Mouse (Mus musculus) testis, adult 2 months (tissue): Measurements from ENCODE around the gene Chil1. TPM values are rescaled to one million over a fixed set of nuclear protein-coding genes. Genes with fewer than 3 reads are reported as not detected.

Experiments used
- H3K27ac ChIP-seq: fragments of 200-500 bp; 2 replicates; pipeline ENCODE4 v1.5.1; 2012; ENCODE audit warnings: low read depth, low read length; ENCODE audit not compliant: control insufficient read depth, insufficient read depth
- H3K27me3 ChIP-seq: fragments of 200-500 bp; 2 replicates; pipeline ENCODE4 v1.6.1; 2012; ENCODE audit warnings: mild to moderate bottlenecking, low read length, moderate library complexity; ENCODE audit not compliant: control insufficient read depth, insufficient read depth
- H3K36me3 ChIP-seq: fragments of 200-500 bp; 2 replicates; pipeline ENCODE4 v1.6.1; 2012; ENCODE audit warnings: mild to moderate bottlenecking, low read length; ENCODE audit not compliant: control insufficient read depth, insufficient read depth
- H3K4me1 ChIP-seq: fragments of 200-500 bp; 2 replicates; pipeline ENCODE4 v1.6.1; 2012; ENCODE audit warnings: low read length; ENCODE audit not compliant: control insufficient read depth, insufficient read depth
- H3K4me3 ChIP-seq: fragments of 200-500 bp; 2 replicates; pipeline ENCODE4 v1.5.1; 2012; ENCODE audit warnings: low read depth, mild to moderate bottlenecking, low read length, moderate library complexity, mixed read lengths; ENCODE audit not compliant: control insufficient read depth
- CTCF ChIP-seq: fragments of 200-500 bp; IDR thresholded peaks from 2 replicates; pipeline ENCODE4 v1.5.1; 2012; ENCODE audit warnings: low read depth, mild to moderate bottlenecking, inconsistent platforms, low read length, moderate library complexity; ENCODE audit not compliant: control insufficient read depth, insufficient read depth, insufficient replicate concordance
- POLR2A ChIP-seq: fragments of 200-500 bp; IDR thresholded peaks from 2 replicates; pipeline ENCODE4 v1.6.1; 2012; ENCODE audit warnings: low read depth, mild to moderate bottlenecking, inconsistent platforms, low read length, moderate library complexity; ENCODE audit not compliant: control insufficient read depth
- polyA plus RNA-seq: library from polyadenylated mRNA; depleted of rRNA; stranded (reverse); fragments of >200 nt; gene quantifications from 2 replicates; pipeline ENCODE4 v1.2.3, GENCODE M21; 2012

Chil1 gene
- polyA plus RNA-seq, 1 experiment = 0.05 TPM

DNA sequence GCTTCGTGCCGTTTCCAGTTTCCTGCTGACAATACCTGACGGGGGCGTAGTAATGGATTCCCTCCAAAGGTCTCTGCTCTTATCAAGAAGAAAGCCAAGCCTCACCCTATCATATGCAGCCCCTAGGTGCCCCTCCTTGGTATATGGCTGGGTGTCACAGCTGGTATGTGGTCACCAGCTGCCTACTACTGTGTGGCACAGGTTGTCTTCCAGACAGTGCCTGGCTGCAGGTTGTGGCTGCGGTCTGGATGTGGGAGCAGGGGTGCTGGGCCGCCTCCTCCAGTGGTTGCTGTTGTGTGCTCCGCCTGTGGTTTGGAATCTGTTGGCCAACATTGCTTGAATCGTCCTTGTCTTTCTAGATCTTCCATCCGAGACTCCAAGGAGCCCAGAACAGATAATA lies 31.2 kb upstream of the Chil1 start:
- no peaks in the 10 kb centered on the region for H3K36me3 ChIP-seq
- TF ChIP-seq CTCF = no peak
- TF ChIP-seq POLR2A = no peak
- H3K27me3 ChIP-seq = no peaks in the 10 kb centered on the region
- H3K4me1 ChIP-seq = no peaks in the 10 kb centered on the region
- no peak overlapping the region for H3K4me3 ChIP-seq
- H3K27ac ChIP-seq = no peak overlapping the region

DNA sequence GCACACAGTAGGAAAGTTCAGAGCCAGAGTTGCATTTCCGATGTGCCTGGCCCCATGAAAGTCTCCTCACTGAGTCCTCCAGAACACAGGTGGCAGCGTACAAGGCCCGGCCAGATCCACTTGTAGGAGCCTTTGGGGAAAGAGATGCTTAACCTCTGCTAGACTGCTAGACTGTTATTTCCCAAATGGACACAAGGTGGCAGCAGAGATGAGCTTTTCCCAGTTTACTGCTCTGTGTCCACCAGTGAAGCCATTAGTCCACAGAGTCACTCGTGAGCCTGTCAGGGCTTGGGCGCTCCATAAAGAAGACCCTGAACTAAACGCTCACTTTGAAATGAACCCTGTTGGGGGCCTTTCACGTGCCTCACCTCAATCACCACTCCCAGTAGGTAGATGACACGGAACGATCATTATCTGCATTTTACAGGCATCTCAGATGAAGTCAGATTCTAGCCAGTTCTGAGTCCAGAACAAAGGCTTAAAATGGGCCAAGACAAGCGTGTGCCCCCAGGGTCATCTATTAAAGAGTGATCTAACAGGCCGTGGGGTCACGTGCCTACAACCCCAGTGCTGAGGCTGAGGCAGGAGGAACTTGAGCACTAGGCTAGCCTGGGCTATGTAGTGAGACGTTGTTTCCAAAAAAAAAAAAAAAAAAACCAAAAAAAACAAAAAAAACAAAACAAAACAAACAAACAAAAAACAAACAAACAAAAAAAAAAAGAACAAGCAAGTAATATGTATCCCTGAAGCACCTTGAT lies 30.1 kb upstream of the Chil1 start:
- Histone ChIP-seq H3K36me3 (no peaks in the 10 kb centered on the region), H3K27me3 (no peaks in the 10 kb centered on the region), H3K4me1 (no peaks in the 10 kb centered on the region), H3K4me3 (no peak overlapping the region), H3K27ac (no peak overlapping the region)
- TF ChIP-seq POLR2A = no peak
- TF ChIP-seq CTCF = peak; percentile 70; the same call in 1 of the 2 replicates

DNA sequence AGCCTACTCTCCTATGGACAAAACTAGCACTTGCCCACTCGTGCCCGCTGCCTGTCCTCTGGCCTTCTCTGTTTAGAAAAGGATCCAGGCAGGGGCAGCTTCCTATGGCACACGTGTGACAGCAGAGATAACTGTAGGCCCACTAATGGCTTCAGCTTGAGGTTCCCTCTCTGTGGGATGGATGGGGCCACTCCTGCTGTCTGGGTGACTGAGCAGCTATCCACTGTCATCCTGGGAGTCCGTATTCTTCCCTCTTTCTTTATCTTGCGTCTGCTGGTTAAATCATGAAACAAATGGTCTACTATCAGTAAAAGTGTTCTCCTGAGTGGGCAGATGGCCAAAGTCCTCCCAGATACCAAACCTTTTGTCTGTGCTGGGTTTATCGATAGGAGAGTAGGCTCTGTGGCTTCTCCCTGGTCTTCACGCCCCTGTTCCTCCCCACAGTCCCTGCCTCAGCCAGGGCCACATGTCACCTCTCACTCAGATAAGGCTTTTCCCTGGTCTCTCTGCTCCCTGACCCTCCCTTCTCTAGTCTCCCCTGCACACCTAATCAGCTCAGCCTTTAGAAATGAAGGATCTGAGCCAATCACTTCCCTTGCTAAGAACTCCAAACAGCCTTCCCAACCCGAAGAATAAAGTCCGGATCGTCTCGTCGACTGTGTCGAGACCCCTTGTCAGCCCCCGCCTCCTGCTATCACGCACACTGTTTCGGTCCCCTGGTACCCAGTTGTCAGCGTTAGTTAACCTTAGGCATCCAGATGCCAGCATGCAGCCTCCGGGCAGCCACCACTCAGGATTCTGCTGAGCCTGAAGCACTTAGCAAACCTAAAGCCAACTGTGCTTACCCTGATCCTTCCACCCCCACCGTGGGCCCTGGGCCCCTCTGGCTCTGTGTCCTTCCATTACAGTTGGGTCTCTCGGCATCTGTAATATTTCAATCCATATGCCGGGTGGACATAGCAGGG lies 29.1 kb upstream of the Chil1 start:
- Histone ChIP-seq H3K27me3 (no peaks in the 10 kb centered on the region), H3K4me1 (no peaks in the 10 kb centered on the region), H3K4me3 (no peak overlapping the region), H3K27ac (no peak overlapping the region), H3K36me3 (no peaks in the 10 kb centered on the region)
- no peak for TF ChIP-seq CTCF
- no peak for TF ChIP-seq POLR2A

DNA sequence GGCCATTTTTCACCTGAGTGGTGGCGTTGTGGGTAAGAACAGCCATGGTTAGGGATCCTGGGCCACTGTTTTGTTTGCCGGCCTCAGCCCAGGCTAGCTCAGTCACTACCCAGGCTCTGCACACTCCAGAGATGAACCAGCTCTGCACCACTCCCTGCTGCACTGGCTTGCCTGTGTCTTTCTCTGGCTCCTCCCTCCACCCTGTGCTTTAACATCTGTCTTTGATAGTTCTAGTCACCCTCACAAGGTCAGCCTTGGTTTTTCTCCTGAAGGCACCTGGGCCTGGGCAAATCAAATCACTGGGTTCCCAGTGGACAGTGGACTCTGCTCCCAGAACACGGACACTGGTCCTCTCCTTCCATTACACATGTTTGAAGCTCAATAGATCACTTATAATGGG lies 27.9 kb upstream of the Chil1 start:
- no peak for TF ChIP-seq CTCF
- no peak for TF ChIP-seq POLR2A
- Histone ChIP-seq H3K4me1 (no peaks in the 10 kb centered on the region), H3K27me3 (no peaks in the 10 kb centered on the region), H3K4me3 (no peak overlapping the region), H3K27ac (no peak overlapping the region), H3K36me3 (no peaks in the 10 kb centered on the region)

DNA sequence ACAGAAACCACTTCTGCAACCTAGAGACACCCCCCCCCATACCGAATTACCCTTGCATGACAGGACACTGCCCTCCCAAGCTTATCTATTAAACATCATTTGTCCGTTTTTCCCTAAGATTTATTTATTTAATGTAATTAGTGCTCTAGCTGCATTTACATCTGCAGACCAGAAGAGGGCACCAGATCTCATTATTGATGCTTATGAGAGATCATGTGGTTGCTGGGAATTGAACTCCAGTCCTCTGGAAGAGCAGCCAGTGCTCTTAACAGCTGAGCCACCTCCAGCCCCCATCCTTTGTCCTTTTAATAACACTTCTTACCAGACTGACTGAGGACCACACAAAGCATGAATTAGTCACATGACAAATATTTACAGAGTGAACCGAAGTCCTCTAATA lies 27.3 kb upstream of the Chil1 start:
- no peaks in the 10 kb centered on the region for H3K4me1 ChIP-seq
- no peaks in the 10 kb centered on the region for H3K36me3 ChIP-seq
- no peak overlapping the region for H3K27ac ChIP-seq
- H3K4me3 ChIP-seq = no peak overlapping the region
- no peaks in the 10 kb centered on the region for H3K27me3 ChIP-seq
- TF ChIP-seq CTCF (no peak), POLR2A (no peak)

DNA sequence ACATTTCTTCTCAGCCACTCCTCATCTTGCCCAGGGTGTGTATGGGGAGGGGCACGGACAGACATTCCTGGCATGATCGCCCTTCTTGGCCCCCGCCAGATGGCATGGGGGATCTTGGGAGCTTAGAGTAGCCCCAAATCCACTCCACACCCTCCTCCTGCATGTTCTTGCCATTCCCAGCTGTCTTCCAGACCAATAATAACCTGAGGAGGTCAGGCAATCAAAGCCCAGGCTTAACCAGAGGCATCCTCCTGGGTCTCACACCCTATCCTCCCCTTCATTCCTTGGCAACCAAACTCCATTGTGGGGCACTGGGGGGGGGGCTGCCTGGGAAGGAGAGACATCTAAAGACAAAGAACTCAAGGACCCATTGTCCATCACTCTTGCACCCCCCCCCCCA lies 21.6 kb upstream of the Chil1 start:
- H3K27ac ChIP-seq = no peak overlapping the region
- no peaks in the 10 kb centered on the region for H3K27me3 ChIP-seq
- TF ChIP-seq CTCF = no peak
- H3K4me1 ChIP-seq = no peaks in the 10 kb centered on the region
- no peak overlapping the region for H3K4me3 ChIP-seq
- no peaks in the 10 kb centered on the region for H3K36me3 ChIP-seq

DNA sequence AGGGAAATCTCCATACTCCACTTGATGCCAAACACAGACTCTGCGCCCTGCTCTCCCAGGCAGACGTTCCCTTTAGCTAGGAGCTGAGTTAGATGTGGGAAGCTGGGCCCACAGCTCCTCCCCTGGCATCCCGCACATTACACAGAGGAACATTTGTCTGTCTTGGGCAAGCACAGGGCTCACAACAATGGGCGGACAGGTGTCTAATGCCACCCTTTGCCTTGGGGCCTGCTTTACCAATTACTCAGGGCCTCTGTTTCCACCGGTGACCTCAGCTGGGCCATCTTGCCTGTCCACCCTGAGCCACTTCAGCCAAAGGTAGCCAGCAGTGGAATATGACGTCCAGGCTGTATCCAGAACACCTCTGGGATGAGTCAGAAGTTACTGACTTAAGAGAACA lies 20.6 kb upstream of the Chil1 start:
- Histone ChIP-seq H3K4me3 (no peak overlapping the region), H3K27ac (no peak overlapping the region), H3K4me1 (no peaks in the 10 kb centered on the region), H3K27me3 (no peaks in the 10 kb centered on the region), H3K36me3 (no peaks in the 10 kb centered on the region)
- no peak for TF ChIP-seq POLR2A
- no peak for TF ChIP-seq CTCF
